Mouse (Mus musculus): Measurements from ENCODE around the gene Robo1. TPM values are rescaled to one million over a fixed set of nuclear protein-coding genes. Genes with fewer than 3 reads are reported as not detected.

Gene Robo1
- polyA plus RNA-seq, 1 experiment from 2014 or later, result 30.6 TPM

DNA sequence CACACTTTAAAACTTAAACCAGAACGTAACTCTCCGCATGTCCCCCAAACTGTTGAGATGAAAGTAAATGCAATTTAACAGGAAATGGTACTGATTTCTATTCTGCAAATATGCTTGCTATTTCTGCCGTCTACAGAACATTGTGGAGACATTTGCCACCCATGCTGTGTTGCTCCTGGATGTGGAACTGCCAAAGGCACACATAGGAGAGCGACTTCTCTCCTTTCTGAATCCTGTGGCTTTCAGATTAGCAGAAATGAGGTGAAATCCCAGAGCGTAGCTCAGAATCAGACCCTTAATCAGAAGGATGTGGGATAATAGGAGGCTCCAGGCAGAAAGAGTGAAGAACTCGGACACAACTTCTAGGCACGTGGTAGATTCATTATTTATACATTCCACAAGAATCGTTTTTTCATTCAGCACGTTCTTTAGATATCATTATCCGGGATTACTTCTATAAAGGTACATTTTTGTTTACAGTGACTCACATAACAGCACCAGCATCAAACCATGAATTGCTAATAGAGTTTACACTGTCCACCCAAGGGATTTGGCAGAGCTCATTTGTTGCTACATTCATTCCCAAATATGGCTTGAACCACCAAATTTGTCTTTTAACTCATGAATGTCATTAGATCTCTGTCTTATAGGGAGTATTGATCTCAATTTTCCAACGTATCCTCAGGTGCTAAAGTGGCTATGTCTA lies 276.5 kb downstream of the Robo1 start:
- H3K36me3 ChIP-seq, result no peaks in the 10 kb centered on the region

DNA sequence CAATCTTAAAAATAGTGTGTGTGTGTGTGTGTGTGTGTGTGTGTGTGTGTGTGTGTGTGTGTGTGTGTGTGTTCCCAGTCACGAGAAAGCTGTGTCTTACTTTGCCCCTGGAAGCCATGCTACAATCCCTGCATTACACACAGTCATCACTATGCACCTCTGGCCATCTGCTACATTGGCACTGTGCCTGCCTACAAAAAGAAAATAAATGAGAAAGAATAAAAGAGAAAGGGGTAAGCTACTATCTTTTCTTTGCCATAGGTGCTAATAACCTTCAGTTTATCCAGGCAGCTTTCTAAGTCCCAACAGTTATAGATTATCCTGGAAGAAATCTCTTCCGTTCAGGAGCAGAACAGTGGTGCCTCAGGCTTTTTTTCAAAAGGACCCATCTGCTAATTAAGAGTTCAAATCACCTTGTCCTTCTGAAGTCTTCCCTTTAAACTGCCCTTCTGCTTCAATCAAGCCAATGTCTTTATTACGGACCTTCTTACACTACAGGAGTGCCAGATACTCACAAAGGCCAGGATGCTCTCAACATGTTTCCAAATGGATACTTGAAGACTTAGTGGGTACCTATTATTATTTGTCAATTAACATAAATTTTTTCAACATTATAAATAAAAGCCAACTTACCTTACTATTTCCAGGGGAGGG lies 277.2 kb downstream of the Robo1 start:
- Histone ChIP-seq H3K4me3 (no peak overlapping the region), H3K4me1 (no peaks in the 10 kb centered on the region), H3K9me3 (no peaks in the 10 kb centered on the region), H3K36me3 (no peaks in the 10 kb centered on the region), H3K27ac (no peak overlapping the region), H3K27me3 (ENCODE audit: insufficient read depth, poor library complexity, severe bottlenecking) (no peaks in the 10 kb centered on the region)
- no peak for DNase-seq (ENCODE audit: low spot score)
- WGBS, result 81% methylated on average over 3 of the region's 3 CpGs

More for the DNA sequence above, 276.5 kb downstream of the Robo1 start:
- Histone ChIP-seq H3K9me3 (no peaks in the 10 kb centered on the region), H3K27me3 (ENCODE audit: insufficient read depth, poor library complexity, severe bottlenecking) (no peaks in the 10 kb centered on the region), H3K27ac (no peak overlapping the region), H3K4me1 (no peaks in the 10 kb centered on the region), H3K4me3 (no peak overlapping the region)
- no peak for DNase-seq (ENCODE audit: low spot score)
- WGBS, result 82% methylated on average over 11 of the region's 11 CpGs

DNA sequence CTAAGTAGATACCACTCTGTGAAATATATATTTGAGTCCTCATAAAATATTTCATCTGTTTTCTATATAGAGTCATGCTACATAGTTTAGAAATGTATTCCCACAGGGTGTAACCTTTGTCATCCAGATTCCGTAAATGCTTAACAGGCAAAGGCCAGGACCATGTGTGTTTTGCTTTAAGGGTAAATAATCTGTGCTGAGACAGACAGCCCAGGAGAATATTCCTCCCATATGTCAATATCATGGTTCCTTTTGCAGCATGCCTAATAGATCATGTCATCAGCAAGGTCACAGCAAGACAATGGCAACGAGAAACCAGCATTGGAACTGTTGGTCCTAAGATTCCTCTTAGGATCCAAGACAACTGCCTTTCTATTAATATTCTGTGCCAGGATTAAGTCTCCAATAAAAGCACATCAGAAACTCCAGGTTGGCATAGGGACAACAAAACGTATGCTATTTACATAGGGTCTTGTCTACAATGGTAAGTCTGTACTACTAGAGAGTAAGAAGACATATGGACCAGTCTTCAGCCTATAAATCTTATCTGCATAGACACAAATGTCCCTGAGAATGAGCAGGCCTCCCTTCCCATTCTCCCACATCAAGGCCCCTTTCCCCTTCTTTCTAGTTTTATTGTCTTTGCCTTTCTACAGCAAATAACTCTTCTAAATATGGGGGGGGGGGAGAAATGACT lies 279.4 kb downstream of the Robo1 start:
- Histone ChIP-seq H3K9me3 (no peaks in the 10 kb centered on the region), H3K27me3 (ENCODE audit: insufficient read depth, poor library complexity, severe bottlenecking) (no peaks in the 10 kb centered on the region), H3K36me3 (no peaks in the 10 kb centered on the region), H3K4me3 (no peak overlapping the region), H3K4me1 (no peaks in the 10 kb centered on the region), H3K27ac (no peak overlapping the region)
- 68% methylated on average over 3 of the region's 3 CpGs for WGBS
- DNase-seq (ENCODE audit: low spot score), result no peak

DNA sequence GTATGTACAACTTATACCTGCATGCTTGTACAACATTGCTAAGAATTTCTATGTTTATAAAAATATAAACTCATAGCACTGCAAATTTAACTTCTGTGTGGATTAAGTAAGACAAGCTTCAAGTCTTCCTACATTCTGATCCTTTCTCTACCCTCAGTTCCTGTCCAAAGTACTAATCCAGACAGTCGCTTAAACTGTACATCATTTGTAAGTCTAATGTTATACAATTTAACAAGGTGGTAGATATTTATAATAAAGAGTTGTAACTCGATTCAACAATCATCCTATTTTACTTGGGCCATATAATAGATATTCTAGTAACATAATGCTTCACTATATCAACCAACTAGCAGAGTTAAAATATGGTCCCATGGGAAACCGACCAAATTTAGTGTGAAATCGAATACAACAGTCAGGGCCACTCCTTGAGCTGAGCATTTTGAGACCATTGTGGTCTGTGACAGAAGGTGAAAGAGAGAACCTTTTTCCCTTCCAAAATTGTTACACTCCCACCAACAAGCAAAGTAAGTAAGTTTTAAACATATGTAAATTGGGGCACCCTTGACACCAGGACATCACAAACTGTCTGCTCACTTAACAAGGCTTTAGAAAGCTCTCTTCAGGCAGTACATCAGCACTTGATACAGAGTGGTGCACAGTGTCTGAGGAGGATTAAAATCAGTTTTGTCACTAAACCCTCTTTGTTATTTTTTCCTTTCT lies 295.5 kb downstream of the Robo1 start:
- WGBS, result 76% methylated on average over 4 of the region's 4 CpGs
- no peak for DNase-seq (ENCODE audit: low spot score)

DNA sequence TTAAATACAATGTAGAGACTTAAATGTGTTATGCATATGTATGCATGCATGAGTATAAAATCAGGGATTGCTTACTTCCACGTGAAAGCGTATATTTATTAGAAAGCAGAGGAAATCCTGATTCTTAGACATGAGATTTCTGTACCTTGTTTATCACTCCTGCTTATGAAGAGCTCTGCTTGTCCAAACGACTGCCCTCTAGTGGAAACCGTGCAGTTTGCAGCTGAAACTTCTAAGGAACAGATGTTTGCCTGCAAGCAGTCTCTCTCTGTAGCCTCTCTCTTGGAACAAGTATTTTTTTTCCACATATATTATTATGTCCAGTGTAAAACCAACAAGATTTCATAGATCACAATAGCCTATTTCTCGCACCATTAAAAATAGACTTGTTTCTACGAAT lies 297.0 kb downstream of the Robo1 start:
- 22% methylated on average over 6 of the region's 6 CpGs for WGBS
- peak; percentile 77 for DNase-seq (ENCODE audit: low spot score)
- no peaks in the 10 kb centered on the region for H3K27me3 ChIP-seq (ENCODE audit: insufficient read depth, poor library complexity, severe bottlenecking)
- no peak overlapping the region for H3K27ac ChIP-seq
- no peaks in the 10 kb centered on the region for H3K4me1 ChIP-seq
- no peak overlapping the region for H3K4me3 ChIP-seq
- no peaks in the 10 kb centered on the region for H3K9me3 ChIP-seq
- no peaks in the 10 kb centered on the region for H3K36me3 ChIP-seq

More for the DNA sequence above, 295.5 kb downstream of the Robo1 start:
- H3K4me3 ChIP-seq, result no peak overlapping the region
- H3K27ac ChIP-seq, result no peak overlapping the region
- H3K4me1 ChIP-seq, result no peaks in the 10 kb centered on the region
- H3K27me3 ChIP-seq (ENCODE audit: insufficient read depth, poor library complexity, severe bottlenecking), result no peaks in the 10 kb centered on the region
- H3K9me3 ChIP-seq, result no peaks in the 10 kb centered on the region
- no peaks in the 10 kb centered on the region for H3K36me3 ChIP-seq

DNA sequence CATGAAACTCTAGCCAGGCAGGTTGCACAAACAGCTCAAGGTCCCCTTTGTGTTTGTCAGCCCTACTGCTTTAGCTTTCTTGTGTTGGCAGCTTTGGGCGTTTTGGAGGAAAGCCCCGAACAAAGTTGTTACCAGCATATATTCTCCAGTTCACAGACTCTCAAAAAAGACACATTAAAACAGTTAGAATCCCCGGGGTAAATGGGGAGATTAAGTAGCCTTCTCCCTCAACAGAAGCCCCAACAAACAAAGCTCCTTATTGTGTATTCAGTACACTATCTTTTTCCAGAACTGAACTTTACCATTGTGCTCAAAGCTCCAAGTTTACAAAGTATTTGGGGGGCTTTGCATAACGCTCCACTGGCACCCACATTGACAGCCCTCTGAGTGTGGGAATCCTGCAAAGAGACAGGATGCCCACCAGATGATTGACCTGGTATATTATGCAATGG lies 302.6 kb downstream of the Robo1 start:
- H3K36me3 ChIP-seq, result no peaks in the 10 kb centered on the region
- no peak for DNase-seq (ENCODE audit: low spot score)
- no peak overlapping the region for H3K4me3 ChIP-seq
- no peaks in the 10 kb centered on the region for H3K9me3 ChIP-seq
- H3K27ac ChIP-seq, result no peak overlapping the region
- H3K27me3 ChIP-seq (ENCODE audit: insufficient read depth, poor library complexity, severe bottlenecking), result no peaks in the 10 kb centered on the region
- no peaks in the 10 kb centered on the region for H3K4me1 ChIP-seq
- WGBS, result 51% methylated on average over 4 of the region's 4 CpGs

DNA sequence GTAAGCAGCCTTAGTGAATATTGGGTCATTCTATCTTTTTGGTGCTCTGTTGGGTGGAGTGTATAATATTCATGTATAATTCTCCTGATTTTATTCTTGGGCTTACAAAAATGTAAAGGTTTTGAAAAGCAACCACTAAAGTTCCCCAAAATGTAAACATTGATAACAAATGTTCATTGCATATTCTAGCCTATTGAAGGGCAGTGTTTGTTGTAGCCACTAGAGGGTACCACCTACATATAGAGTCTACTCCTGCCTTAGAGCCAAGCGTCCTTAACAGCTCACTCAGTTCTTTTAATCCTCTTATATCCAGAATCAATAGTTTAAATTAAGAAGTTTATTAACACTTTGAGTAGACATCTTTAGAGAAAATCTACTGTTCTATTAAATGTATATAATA lies 306.8 kb downstream of the Robo1 start:
- Histone ChIP-seq H3K4me3 (no peak overlapping the region), H3K36me3 (no peaks in the 10 kb centered on the region), H3K9me3 (no peaks in the 10 kb centered on the region), H3K4me1 (no peaks in the 10 kb centered on the region), H3K27ac (no peak overlapping the region), H3K27me3 (ENCODE audit: insufficient read depth, poor library complexity, severe bottlenecking) (no peaks in the 10 kb centered on the region)
- no peak for DNase-seq (ENCODE audit: low spot score)
- WGBS, result 7% methylated on average over 1 of the region's 1 CpGs

DNA sequence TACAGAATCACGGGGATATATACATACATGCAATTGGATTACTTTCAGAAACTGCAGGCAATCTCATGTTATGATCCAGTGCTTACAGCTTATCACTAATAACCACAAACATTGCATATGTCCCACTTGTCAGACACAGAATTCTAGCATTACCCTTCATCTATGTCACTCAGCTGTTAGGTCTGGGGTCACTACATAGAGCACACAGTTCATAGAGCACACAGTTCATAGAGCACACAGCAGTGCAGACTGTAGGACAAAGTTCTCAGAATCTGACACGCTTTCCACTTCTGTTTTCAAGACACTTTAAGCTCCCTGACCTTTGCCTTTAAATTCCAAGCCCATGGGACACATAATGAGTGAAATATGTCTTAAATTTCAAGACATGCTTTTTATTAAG lies 307.3 kb downstream of the Robo1 start:
- 67% methylated on average over 2 of the region's 2 CpGs for WGBS
- Histone ChIP-seq H3K36me3 (no peaks in the 10 kb centered on the region), H3K9me3 (no peaks in the 10 kb centered on the region), H3K4me3 (no peak overlapping the region), H3K27ac (no peak overlapping the region), H3K4me1 (no peaks in the 10 kb centered on the region), H3K27me3 (ENCODE audit: insufficient read depth, poor library complexity, severe bottlenecking) (no peaks in the 10 kb centered on the region)
- no peak for DNase-seq (ENCODE audit: low spot score)

DNA sequence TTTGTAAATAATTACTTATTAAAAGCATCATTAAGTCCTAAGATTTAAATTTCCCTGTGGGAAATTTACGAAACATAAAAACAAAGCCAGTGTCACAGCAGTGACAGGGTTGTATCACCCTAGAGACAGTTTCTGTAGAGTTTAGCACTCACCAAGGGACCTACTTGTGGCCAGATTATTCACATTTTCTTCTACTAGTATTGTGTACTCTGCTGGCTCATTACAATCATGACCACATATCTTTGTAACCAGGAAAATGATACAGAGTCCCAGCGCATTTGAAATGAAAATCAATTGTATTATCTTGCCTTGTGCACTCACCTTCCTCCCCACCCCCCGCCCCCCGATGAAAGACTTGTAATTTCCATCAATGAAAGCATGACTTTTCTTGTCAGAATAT lies 314.3 kb downstream of the Robo1 start:
- H3K27me3 ChIP-seq (ENCODE audit: insufficient read depth, poor library complexity, severe bottlenecking), result no peaks in the 10 kb centered on the region
- H3K4me3 ChIP-seq, result no peak overlapping the region
- no peaks in the 10 kb centered on the region for H3K4me1 ChIP-seq
- DNase-seq (ENCODE audit: low spot score), result no peak
- WGBS, result 86% methylated on average over 4 of the region's 4 CpGs
- no peaks in the 10 kb centered on the region for H3K36me3 ChIP-seq
- H3K9me3 ChIP-seq, result no peaks in the 10 kb centered on the region
- no peak overlapping the region for H3K27ac ChIP-seq

DNA sequence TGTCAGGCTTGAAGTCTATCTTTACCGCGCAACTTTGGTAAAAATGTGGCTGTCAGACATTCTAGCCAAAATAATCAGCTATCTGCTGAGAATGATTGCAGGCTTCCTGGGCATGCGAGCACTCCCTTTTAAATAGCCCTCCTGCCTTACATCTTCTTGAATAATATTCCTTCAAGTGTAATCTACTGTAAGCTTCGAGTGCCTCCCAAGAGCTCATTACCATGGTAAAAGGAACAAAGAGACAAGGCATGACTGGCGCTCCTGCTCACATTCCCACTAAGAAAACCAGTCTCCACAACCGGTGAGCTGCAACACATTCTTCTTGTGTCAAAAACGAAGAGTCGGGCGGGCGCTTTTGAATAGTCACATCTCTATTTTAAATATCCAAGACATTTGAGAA lies 314.8 kb downstream of the Robo1 start:
- Histone ChIP-seq H3K36me3 (no peaks in the 10 kb centered on the region), H3K4me1 (no peaks in the 10 kb centered on the region), H3K4me3 (no peak overlapping the region), H3K9me3 (no peaks in the 10 kb centered on the region), H3K27ac (no peak overlapping the region), H3K27me3 (ENCODE audit: insufficient read depth, poor library complexity, severe bottlenecking) (no peaks in the 10 kb centered on the region)
- WGBS, result 79% methylated on average over 10 of the region's 10 CpGs
- no peak for DNase-seq (ENCODE audit: low spot score)

DNA sequence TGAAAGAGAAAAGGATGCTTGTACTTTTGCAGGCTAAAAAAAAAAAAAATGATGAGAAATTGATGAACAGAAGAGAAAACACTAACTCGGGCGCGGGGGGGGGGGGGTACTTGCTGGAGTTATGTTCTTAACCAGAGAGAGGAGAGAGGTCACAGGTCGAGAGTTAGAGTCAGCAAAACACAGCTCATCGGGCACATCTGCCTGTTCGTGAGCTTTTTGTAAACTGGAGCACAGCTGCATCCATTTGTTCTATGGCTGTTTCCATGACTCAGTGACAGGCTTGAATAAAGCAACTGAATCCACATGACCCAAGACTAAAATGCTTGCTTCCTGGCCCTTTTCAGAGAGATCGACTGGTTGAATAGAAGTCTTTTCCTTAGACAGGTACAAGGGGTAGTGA lies 325.7 kb downstream of the Robo1 start:
- DNase-seq (ENCODE audit: low spot score), result no peak
- H3K4me3 ChIP-seq, result no peak overlapping the region
- H3K27ac ChIP-seq, result no peak overlapping the region
- H3K4me1 ChIP-seq, result no peaks in the 10 kb centered on the region
- no peaks in the 10 kb centered on the region for H3K27me3 ChIP-seq (ENCODE audit: insufficient read depth, poor library complexity, severe bottlenecking)
- no peaks in the 10 kb centered on the region for H3K9me3 ChIP-seq
- WGBS, result 79% methylated on average over 7 of the region's 7 CpGs
- H3K36me3 ChIP-seq, result no peaks in the 10 kb centered on the region

DNA sequence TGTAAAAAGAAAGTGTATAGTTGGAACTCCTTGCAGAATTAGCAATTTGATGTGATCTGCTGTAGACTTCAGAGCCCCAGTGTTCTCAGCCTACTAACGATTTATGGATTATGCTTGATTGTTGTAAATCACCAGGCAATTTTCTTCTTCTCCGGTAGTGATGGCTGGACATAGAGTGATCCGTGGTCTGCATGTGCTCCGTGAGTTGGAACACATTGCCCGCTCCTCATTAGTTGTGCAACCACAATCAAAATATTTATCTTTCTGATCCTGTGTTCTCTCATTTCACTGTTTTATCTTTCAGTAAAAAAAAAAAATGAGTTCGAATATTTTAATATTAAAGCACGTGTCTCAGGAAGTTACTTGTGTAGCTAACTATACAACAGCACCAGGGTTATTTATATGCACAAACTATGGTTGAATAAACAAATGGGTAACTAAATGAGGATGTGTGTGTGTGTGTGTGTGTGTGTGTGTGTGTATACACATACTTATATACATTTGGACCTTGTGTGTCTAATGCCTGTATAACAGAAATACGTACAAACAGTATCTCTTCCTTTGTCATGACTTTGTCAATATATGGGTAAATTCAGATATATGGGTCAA lies 331.3 kb downstream of the Robo1 start:
- Histone ChIP-seq H3K9me3 (no peaks in the 10 kb centered on the region), H3K4me3 (no peak overlapping the region), H3K4me1 (no peaks in the 10 kb centered on the region), H3K27ac (no peak overlapping the region), H3K36me3 (no peaks in the 10 kb centered on the region), H3K27me3 (ENCODE audit: insufficient read depth, poor library complexity, severe bottlenecking) (no peaks in the 10 kb centered on the region)
- DNase-seq (ENCODE audit: low spot score), result no peak
- WGBS, result 88% methylated on average over 8 of the region's 8 CpGs

All from heart, embryonic 10.5 days (tissue).